Mouse (Mus musculus): ENCODE measurements around the gene Gab2. TPM values are rescaled to one million over a fixed set of nuclear protein-coding genes. Genes with fewer than 3 reads are reported as not detected.

Gab2 gene
- total RNA-seq, 1 experiment = 1.1 TPM

- H3K4me1 ChIP-seq (ENCODE audit: control insufficient read depth in 2 of 2, insufficient read depth in 2 of 2, low read length in 2 of 2, poor library complexity in 1 of 2) = no peaks in the 10 kb centered on the region
- DNase-seq (ENCODE audit: low read depth, low spot score) = no peak
- H3K9ac ChIP-seq (ENCODE audit: insufficient read depth, low read depth, low read length, poor library complexity, severe bottlenecking) = no peak overlapping the region
- TF ChIP-seq CHD2 (IDR thresholded peaks at IDR 0.05; ENCODE audit: low read depth, low read length) = no peak
- TF ChIP-seq ZC3H11A (IDR thresholded peaks at IDR 0.05; ENCODE audit: borderline replicate concordance, low read depth, low read length) = no peak
- TF ChIP-seq ZNF384 (IDR thresholded peaks at IDR 0.05; ENCODE audit: low read depth, low read length) = no peak
- in situ Hi-C loops (cut with MboI; ENCODE audit: low sequenced_read_pairs in 2 of 2, unreplicated experiment in 2 of 2) = no loop called here
- H3K9me3 ChIP-seq (ENCODE audit: control insufficient read depth, insufficient read depth, low read depth, low read length) = no peaks in the 10 kb centered on the region
- no peaks in the 10 kb centered on the region for H3K36me3 ChIP-seq (ENCODE audit: control insufficient read depth, insufficient read depth, low read length, poor library complexity, severe bottlenecking)
- H3K4me3 ChIP-seq (ENCODE audit: insufficient read depth in 1 of 2, low read depth in 1 of 2, low read length in 2 of 2, poor library complexity in 1 of 2, severe bottlenecking in 1 of 2) = no peak overlapping the region
- H3K27ac ChIP-seq (ENCODE audit: insufficient read depth, low read depth, low read length, poor library complexity, severe bottlenecking) = no peak overlapping the region
Observed at GRCm38 (mm10) chr7:97184005-97184404, 102.6 kb downstream of the Gab2 start.

DNA sequence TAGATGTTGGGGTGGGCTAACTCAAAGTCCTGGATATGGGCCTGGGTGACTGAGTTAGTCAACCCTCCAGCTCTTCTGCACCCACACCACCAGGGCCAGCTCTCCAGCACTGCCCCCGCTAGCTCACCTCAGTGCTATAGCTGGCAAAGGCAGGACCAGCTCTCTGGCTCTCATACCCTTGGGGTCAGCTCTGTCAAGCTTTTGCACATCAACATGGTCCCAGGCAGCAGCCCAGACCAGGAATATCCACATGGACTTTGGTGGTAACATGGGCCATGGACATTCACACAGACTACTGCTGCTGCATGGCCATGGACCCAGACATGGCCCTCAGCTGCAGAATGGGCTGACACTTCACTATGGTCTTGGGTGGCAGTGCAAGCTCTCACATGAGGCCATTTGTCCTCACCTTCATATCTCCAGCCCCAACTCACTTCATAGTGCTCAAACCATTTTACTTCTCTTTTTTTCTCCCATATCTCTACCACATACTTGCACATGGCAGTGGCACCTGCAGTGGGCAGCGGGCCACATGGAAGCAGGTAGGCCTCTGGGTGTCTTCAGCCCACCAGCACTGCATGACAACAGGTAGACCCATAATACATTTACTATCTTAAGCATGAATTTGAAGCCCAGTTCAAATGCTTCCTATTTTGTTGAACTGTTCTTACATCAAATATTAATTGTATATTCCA lies 106.1 kb downstream of the Gab2 start:
- in situ Hi-C loops (cut with MboI; ENCODE audit: low sequenced_read_pairs in 2 of 2, unreplicated experiment in 2 of 2) = no loop called here
- no peaks in the 10 kb centered on the region for H3K4me1 ChIP-seq (ENCODE audit: control insufficient read depth in 2 of 2, insufficient read depth in 2 of 2, low read length in 2 of 2, poor library complexity in 1 of 2)
- no peaks in the 10 kb centered on the region for H3K36me3 ChIP-seq (ENCODE audit: control insufficient read depth, insufficient read depth, low read length, poor library complexity, severe bottlenecking)
- no peak overlapping the region for H3K4me3 ChIP-seq (ENCODE audit: insufficient read depth in 1 of 2, low read depth in 1 of 2, low read length in 2 of 2, poor library complexity in 1 of 2, severe bottlenecking in 1 of 2)
- DNase-seq (ENCODE audit: low read depth, low spot score) = no peak
- H3K27ac ChIP-seq (ENCODE audit: insufficient read depth, low read depth, low read length, poor library complexity, severe bottlenecking) = no peak overlapping the region
- no peaks in the 10 kb centered on the region for H3K9me3 ChIP-seq (ENCODE audit: control insufficient read depth, insufficient read depth, low read depth, low read length)
- TF ChIP-seq MAFK (IDR thresholded peaks at IDR 0.05; ENCODE audit: insufficient read depth, low read depth, low read length) (no peak), ZNF384 (IDR thresholded peaks at IDR 0.05; ENCODE audit: low read depth, low read length) (no peak), HCFC1 (IDR thresholded peaks at IDR 0.05; ENCODE audit: borderline replicate concordance, insufficient read depth, low read length) (no peak), ZC3H11A (IDR thresholded peaks at IDR 0.05; ENCODE audit: borderline replicate concordance, low read depth, low read length) (no peak), CHD2 (IDR thresholded peaks at IDR 0.05; ENCODE audit: low read depth, low read length) (no peak)
- no peak overlapping the region for H3K9ac ChIP-seq (ENCODE audit: insufficient read depth, low read depth, low read length, poor library complexity, severe bottlenecking)

DNA sequence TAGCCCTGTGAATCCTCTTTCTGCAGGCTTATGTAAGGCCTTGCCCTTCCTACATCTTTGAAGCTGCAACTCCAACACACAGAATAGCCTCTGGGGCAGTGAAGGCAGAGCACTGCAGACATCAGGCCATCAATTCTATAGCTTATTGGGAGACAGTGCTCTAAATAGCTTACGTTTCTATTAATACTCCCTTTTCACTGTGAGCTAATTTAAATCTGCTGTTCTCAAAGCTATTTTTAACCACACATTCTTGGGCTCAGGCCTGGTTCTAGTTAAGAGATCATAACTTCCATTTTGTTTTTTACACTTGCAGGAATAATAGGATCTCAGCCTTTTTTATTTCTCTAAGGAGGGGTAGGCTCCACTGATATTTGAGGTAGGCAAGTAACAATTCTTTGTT lies 107.7 kb downstream of the Gab2 start:
- Histone ChIP-seq H3K4me3 (ENCODE audit: insufficient read depth in 1 of 2, low read depth in 1 of 2, low read length in 2 of 2, poor library complexity in 1 of 2, severe bottlenecking in 1 of 2) (no peak overlapping the region), H3K9me3 (ENCODE audit: control insufficient read depth, insufficient read depth, low read depth, low read length) (no peaks in the 10 kb centered on the region), H3K27ac (ENCODE audit: insufficient read depth, low read depth, low read length, poor library complexity, severe bottlenecking) (no peak overlapping the region), H3K4me1 (ENCODE audit: control insufficient read depth in 2 of 2, insufficient read depth in 2 of 2, low read length in 2 of 2, poor library complexity in 1 of 2) (no peaks in the 10 kb centered on the region), H3K36me3 (ENCODE audit: control insufficient read depth, insufficient read depth, low read length, poor library complexity, severe bottlenecking) (no peaks in the 10 kb centered on the region), H3K9ac (ENCODE audit: insufficient read depth, low read depth, low read length, poor library complexity, severe bottlenecking) (no peak overlapping the region)
- TF ChIP-seq HCFC1 (IDR thresholded peaks at IDR 0.05; ENCODE audit: borderline replicate concordance, insufficient read depth, low read length) = no peak
- no peak for TF ChIP-seq ZNF384 (IDR thresholded peaks at IDR 0.05; ENCODE audit: low read depth, low read length)
- no peak for TF ChIP-seq ZC3H11A (IDR thresholded peaks at IDR 0.05; ENCODE audit: borderline replicate concordance, low read depth, low read length)
- no peak for TF ChIP-seq CHD2 (IDR thresholded peaks at IDR 0.05; ENCODE audit: low read depth, low read length)
- TF ChIP-seq MAFK (IDR thresholded peaks at IDR 0.05; ENCODE audit: insufficient read depth, low read depth, low read length) = no peak
- in situ Hi-C loops (cut with MboI; ENCODE audit: low sequenced_read_pairs in 2 of 2, unreplicated experiment in 2 of 2) = no loop called here
- DNase-seq (ENCODE audit: low read depth, low spot score) = no peak

DNA sequence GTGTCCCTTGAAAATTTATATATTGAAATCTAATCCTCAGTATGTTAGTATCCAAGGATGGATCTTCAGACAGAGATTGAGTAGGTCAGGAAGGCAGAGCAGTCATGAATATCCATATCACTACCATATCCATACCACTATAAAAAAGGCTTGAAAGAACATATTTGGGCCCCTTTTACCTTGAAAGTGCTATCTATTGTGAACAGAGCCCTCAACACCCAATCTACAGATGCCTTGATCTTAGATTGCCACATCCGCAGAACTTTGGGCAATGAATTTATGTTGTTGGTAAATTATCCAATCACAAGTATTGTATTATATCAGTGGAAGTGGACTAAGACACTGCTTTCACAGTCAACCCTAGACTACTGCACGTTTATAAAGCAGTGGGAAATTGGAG lies 122.5 kb downstream of the Gab2 start:
- H3K9ac ChIP-seq (ENCODE audit: insufficient read depth, low read depth, low read length, poor library complexity, severe bottlenecking) = no peak overlapping the region
- no peaks in the 10 kb centered on the region for H3K9me3 ChIP-seq (ENCODE audit: control insufficient read depth, insufficient read depth, low read depth, low read length)
- in situ Hi-C loops (cut with MboI; ENCODE audit: low sequenced_read_pairs in 2 of 2, unreplicated experiment in 2 of 2) = no loop called here
- TF ChIP-seq ZC3H11A (IDR thresholded peaks at IDR 0.05; ENCODE audit: borderline replicate concordance, low read depth, low read length) = no peak
- no peak for TF ChIP-seq HCFC1 (IDR thresholded peaks at IDR 0.05; ENCODE audit: borderline replicate concordance, insufficient read depth, low read length)
- TF ChIP-seq MAFK (IDR thresholded peaks at IDR 0.05; ENCODE audit: insufficient read depth, low read depth, low read length) = no peak
- no peak for TF ChIP-seq CHD2 (IDR thresholded peaks at IDR 0.05; ENCODE audit: low read depth, low read length)
- TF ChIP-seq ZNF384 (IDR thresholded peaks at IDR 0.05; ENCODE audit: low read depth, low read length) = no peak
- DNase-seq (ENCODE audit: low read depth, low spot score) = no peak
- no peak overlapping the region for H3K4me3 ChIP-seq (ENCODE audit: insufficient read depth in 1 of 2, low read depth in 1 of 2, low read length in 2 of 2, poor library complexity in 1 of 2, severe bottlenecking in 1 of 2)
- no peaks in the 10 kb centered on the region for H3K36me3 ChIP-seq (ENCODE audit: control insufficient read depth, insufficient read depth, low read length, poor library complexity, severe bottlenecking)
- H3K4me1 ChIP-seq (ENCODE audit: control insufficient read depth in 2 of 2, insufficient read depth in 2 of 2, low read length in 2 of 2, poor library complexity in 1 of 2) = no peaks in the 10 kb centered on the region
- no peak overlapping the region for H3K27ac ChIP-seq (ENCODE audit: insufficient read depth, low read depth, low read length, poor library complexity, severe bottlenecking)

Measured in ES-E14 (cell line).